17 mouse cellular contexts compared by ENCODE assay signal in the genomic region with DNA sequence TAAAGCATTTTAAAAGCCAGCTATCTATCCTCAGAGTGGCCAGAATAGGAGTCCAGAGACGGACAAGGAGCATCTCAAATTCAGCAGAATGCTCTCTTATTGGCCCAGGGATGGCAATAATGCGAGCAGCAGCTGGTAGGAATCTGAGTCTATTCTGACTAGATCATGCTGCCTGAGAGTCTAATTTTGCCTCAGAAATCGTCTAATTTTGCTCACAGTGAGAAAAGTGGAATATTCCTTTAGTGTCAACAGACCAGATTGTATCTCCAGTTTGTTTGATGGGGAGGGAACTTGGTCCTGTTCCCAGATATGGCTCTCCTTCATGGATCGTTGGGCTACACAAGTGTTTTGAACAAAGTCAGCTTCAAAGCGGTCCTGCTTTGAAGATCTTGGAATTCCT.
A peak's percentile ranks its signal among the peaks of the same experiment; 100 is the strongest.
DNase-seq lines count a peak whose midpoint lies in the region; ATAC-seq lines count a peak whose summit lies in the region.
"Had no signal": no experiment of that assay in that cellular context is flagged by ENCODE, and none has a peak within 500 bp of the region (broad histone marks: within the 10 kb centered on the region; RNA-seq: fewer than 3 reads in every experiment).

No protein-coding gene starts in this region.

- DNase-seq in cerebellum, adult 9-11 months, result peak; percentile 5
- no peak for DNase-seq in cerebellum, adult 11 months
- peak; percentile 19 for DNase-seq in kidney, postnatal 14 days
- peak; percentile 8 to 27 for DNase-seq in frontal cortex, postnatal 10 days (ENCODE audit: low spot score in 2 of 2)
- peak; percentile 50 to 64 for DNase-seq in left cerebral cortex, postnatal 14 days (ENCODE audit: low spot score in 2 of 2)
- DNase-seq in adrenal gland, postnatal 14 days, result no peak
- no peak for DNase-seq in ovary, adult 18-20 months (ENCODE audit: low spot score)
- DNase-seq: lung, postnatal 4 days; thymus, postnatal 25 days had no signal

- no peak overlapping the region for H3K27ac ChIP-seq in kidney, embryonic 16.5 days (ENCODE audit: low read length)
- H3K27ac ChIP-seq: heart, embryonic 15.5 days; hindbrain, embryonic 13.5 days; limb, embryonic 12.5 days; liver, embryonic 15.5 days; midbrain, embryonic 13.5 days had no signal

- H3K4me2 ChIP-seq in kidney, embryonic 16.5 days (replicated peaks; ENCODE audit: low read depth, low read length), result no peak overlapping the region
- H3K4me2 ChIP-seq: heart, embryonic 15.5 days; hindbrain, embryonic 13.5 days; limb, embryonic 12.5 days; liver, embryonic 15.5 days; midbrain, embryonic 13.5 days had no signal

- no peak for ATAC-seq in kidney, embryonic 16.5 days (ENCODE audit: low FRiP score, low TSS enrichment)
- ATAC-seq: activated CD4-positive, CD25-positive, alpha-beta regulatory T cell, adult 4 months; midbrain, embryonic 13.5 days had no signal

- H3K4me1 ChIP-seq in kidney, embryonic 16.5 days (ENCODE audit: insufficient read depth, low read length), result no peaks in the 10 kb centered on the region
- H3K4me1 ChIP-seq: limb, embryonic 12.5 days; liver, embryonic 15.5 days had no signal

- H3K9me3 ChIP-seq in kidney, embryonic 16.5 days (ENCODE audit: low read length), result no peaks in the 10 kb centered on the region
- H3K9me3 ChIP-seq: heart, embryonic 15.5 days; hindbrain, embryonic 13.5 days; limb, embryonic 12.5 days; liver, embryonic 15.5 days; midbrain, embryonic 13.5 days had no signal

- intact Hi-C loops in left cerebral cortex, postnatal 14 days (cut with DNase I), result no loop called here

- no peak overlapping the region for H3K9ac ChIP-seq in kidney, embryonic 16.5 days (replicated peaks; ENCODE audit: low read length)
- H3K9ac ChIP-seq: heart, embryonic 15.5 days; hindbrain, embryonic 13.5 days; limb, embryonic 12.5 days; liver, embryonic 15.5 days; midbrain, embryonic 13.5 days had no signal

- no peak overlapping the region for H3K4me3 ChIP-seq in kidney, embryonic 16.5 days (ENCODE audit: low read length)
- H3K4me3 ChIP-seq: heart, embryonic 15.5 days; hindbrain, embryonic 13.5 days; limb, embryonic 12.5 days; liver, embryonic 15.5 days; midbrain, embryonic 13.5 days had no signal

- no peaks in the 10 kb centered on the region for H3K36me3 ChIP-seq in kidney, embryonic 16.5 days (ENCODE audit: insufficient read depth, low read length)
- H3K36me3 ChIP-seq: heart, embryonic 15.5 days; hindbrain, embryonic 13.5 days; limb, embryonic 12.5 days; liver, embryonic 15.5 days; midbrain, embryonic 13.5 days had no signal

- 46% methylated on average over 5 of the region's 5 CpGs for WGBS in kidney, embryonic 16.5 days

- H3K27me3 ChIP-seq in kidney, embryonic 16.5 days (ENCODE audit: insufficient read depth, low read length), result no peaks in the 10 kb centered on the region
- H3K27me3 ChIP-seq: CH12.LX; heart, embryonic 15.5 days; hindbrain, embryonic 13.5 days; liver, embryonic 15.5 days; midbrain, embryonic 13.5 days had no signal

Comparison
In these comparisons a context has a peak if more than half of its experiments do, and no peak if none do; other contexts are left out.
1. DNase-seq: peak in cerebellum, adult 9-11 months (single experiment), kidney, postnatal 14 days (single experiment), frontal cortex, postnatal 10 days (2 of 2) and left cerebral cortex, postnatal 14 days (2 of 2); none in cerebellum, adult 11 months (single experiment), adrenal gland, postnatal 14 days (single experiment) and ovary, adult 18-20 months (single experiment).